Mouse (Mus musculus): ENCODE results near the gene Micu1. TPM values are rescaled to one million over a fixed set of nuclear protein-coding genes. Genes with fewer than 3 reads are reported as not detected.

Gene Micu1
- polyA plus RNA-seq, 1 experiment from 2014 or later, result 72.3 TPM

- 79% methylated on average over 6 of the region's 6 CpGs for WGBS
- Histone ChIP-seq H3K9me3 (no peaks in the 10 kb centered on the region), H3K4me3 (replicated peaks) (no peak overlapping the region), H3K4me1 (peaks cover 6% of the 10 kb centered on the region), H3K27ac (no peak overlapping the region), H3K9ac (no peak overlapping the region), H3K4me2 (no peak overlapping the region), H3K36me3 (replicated peaks) (no peaks in the 10 kb centered on the region), H3K27me3 (no peaks in the 10 kb centered on the region)
- ATAC-seq (ENCODE audit: low FRiP score), result no peak
Observed at GRCm38 (mm10) chr10:59846416-59846815, 144.1 kb downstream of the Micu1 start.

- no peak overlapping the region for H3K4me3 ChIP-seq (replicated peaks)
- H3K4me2 ChIP-seq, result no peak overlapping the region
- H3K9me3 ChIP-seq, result no peaks in the 10 kb centered on the region
- 82% methylated on average over 11 of the region's 11 CpGs for WGBS
- no peaks in the 10 kb centered on the region for H3K36me3 ChIP-seq (replicated peaks)
- H3K9ac ChIP-seq, result no peak overlapping the region
- ATAC-seq (ENCODE audit: low FRiP score), result no peak
- no peak overlapping the region for H3K27ac ChIP-seq
- no peaks in the 10 kb centered on the region for H3K27me3 ChIP-seq
- H3K4me1 ChIP-seq, result peaks cover 6% of the 10 kb centered on the region
Observed at GRCm38 (mm10) chr10:59848079-59848877, 146.0 kb downstream of the Micu1 start.

GRCm38 (mm10) chr10:59848953-59849352 is 146.7 kb downstream of the Micu1 start:
- Histone ChIP-seq H3K9ac (no peak overlapping the region), H3K36me3 (replicated peaks) (no peaks in the 10 kb centered on the region), H3K4me2 (no peak overlapping the region), H3K9me3 (no peaks in the 10 kb centered on the region), H3K27ac (no peak overlapping the region), H3K4me3 (replicated peaks) (no peak overlapping the region), H3K4me1 (peaks cover 6% of the 10 kb centered on the region), H3K27me3 (no peaks in the 10 kb centered on the region)
- WGBS, result 65% methylated on average over 9 of the region's 9 CpGs
- no peak for ATAC-seq (ENCODE audit: low FRiP score)

GRCm38 (mm10) chr10:59849371-59849770 is 147.1 kb downstream of the Micu1 start:
- Histone ChIP-seq H3K4me2 (no peak overlapping the region), H3K4me3 (replicated peaks) (no peak overlapping the region), H3K4me1 (peaks cover 6% of the 10 kb centered on the region), H3K9me3 (no peaks in the 10 kb centered on the region), H3K9ac (no peak overlapping the region), H3K27me3 (no peaks in the 10 kb centered on the region), H3K27ac (no peak overlapping the region), H3K36me3 (replicated peaks) (no peaks in the 10 kb centered on the region)
- WGBS, result 90% methylated on average over 7 of the region's 7 CpGs
- ATAC-seq (ENCODE audit: low FRiP score), result no peak

- no peak overlapping the region for H3K4me2 ChIP-seq
- no peak overlapping the region for H3K4me3 ChIP-seq (replicated peaks)
- H3K4me1 ChIP-seq, result no peaks in the 10 kb centered on the region
- H3K27ac ChIP-seq, result no peak overlapping the region
- no peaks in the 10 kb centered on the region for H3K27me3 ChIP-seq
- no peaks in the 10 kb centered on the region for H3K9me3 ChIP-seq
- no peaks in the 10 kb centered on the region for H3K36me3 ChIP-seq (replicated peaks)
- 90% methylated on average over 5 of the region's 5 CpGs for whole genome bisulfite sequencing
- H3K9ac ChIP-seq, result no peak overlapping the region
- no peak for ATAC-seq (ENCODE audit: low FRiP score)
Observed at GRCm38 (mm10) chr10:59857157-59857556, 154.9 kb downstream of the Micu1 start.

GRCm38 (mm10) chr10:59860684-59861083 is 158.4 kb downstream of the Micu1 start:
- Histone ChIP-seq H3K4me2 (no peak overlapping the region), H3K27ac (no peak overlapping the region), H3K4me3 (replicated peaks) (no peak overlapping the region), H3K4me1 (peaks cover 13% of the 10 kb centered on the region; the same call in 1 of the 2 replicates), H3K9me3 (no peaks in the 10 kb centered on the region), H3K27me3 (no peaks in the 10 kb centered on the region), H3K9ac (no peak overlapping the region), H3K36me3 (replicated peaks) (peaks cover 5% of the 10 kb centered on the region; the same call in 1 of the 2 replicates)
- no peak for ATAC-seq (ENCODE audit: low FRiP score)
- WGBS, result 90% methylated on average over 9 of the region's 9 CpGs

- no peak for ATAC-seq (ENCODE audit: low FRiP score)
- no peaks in the 10 kb centered on the region for H3K9me3 ChIP-seq
- H3K4me2 ChIP-seq, result no peak overlapping the region
- 94% methylated on average over 10 of the region's 10 CpGs for WGBS
- H3K27me3 ChIP-seq, result no peaks in the 10 kb centered on the region
- no peak overlapping the region for H3K4me3 ChIP-seq (replicated peaks)
- H3K4me1 ChIP-seq, result peaks cover 13% of the 10 kb centered on the region; the same call in 1 of the 2 replicates
- no peak overlapping the region for H3K27ac ChIP-seq
- peaks cover 5% of the 10 kb centered on the region; the same call in 1 of the 2 replicates for H3K36me3 ChIP-seq (replicated peaks)
- H3K9ac ChIP-seq, result no peak overlapping the region
Observed at GRCm38 (mm10) chr10:59861201-59861600, 158.9 kb downstream of the Micu1 start.

GRCm38 (mm10) chr10:59862816-59863440 is 160.7 kb downstream of the Micu1 start:
- Histone ChIP-seq H3K9me3 (no peaks in the 10 kb centered on the region), H3K4me3 (replicated peaks) (no peak overlapping the region), H3K4me2 (no peak overlapping the region), H3K4me1 (peaks cover 13% of the 10 kb centered on the region; the same call in 1 of the 2 replicates), H3K27me3 (no peaks in the 10 kb centered on the region), H3K9ac (no peak overlapping the region), H3K27ac (no peak overlapping the region), H3K36me3 (replicated peaks) (peaks cover 5% of the 10 kb centered on the region; the same call in 1 of the 2 replicates)
- WGBS, result 90% methylated on average over 6 of the region's 6 CpGs
- no peak for ATAC-seq (ENCODE audit: low FRiP score)

GRCm38 (mm10) chr10:59863620-59864019 is 161.3 kb downstream of the Micu1 start:
- Histone ChIP-seq H3K27me3 (no peaks in the 10 kb centered on the region), H3K9ac (no peak overlapping the region), H3K27ac (no peak overlapping the region), H3K4me2 (no peak overlapping the region), H3K4me1 (peaks cover 13% of the 10 kb centered on the region; the same call in 1 of the 2 replicates), H3K9me3 (no peaks in the 10 kb centered on the region), H3K4me3 (replicated peaks) (no peak overlapping the region), H3K36me3 (replicated peaks) (peaks cover 5% of the 10 kb centered on the region; the same call in 1 of the 2 replicates)
- WGBS, result 69% methylated on average over 4 of the region's 4 CpGs
- ATAC-seq (ENCODE audit: low FRiP score), result no peak

GRCm38 (mm10) chr10:59864232-59864875 is 162.1 kb downstream of the Micu1 start:
- Histone ChIP-seq H3K4me3 (replicated peaks) (no peak overlapping the region), H3K4me1 (peaks cover 13% of the 10 kb centered on the region; the same call in 1 of the 2 replicates), H3K9me3 (no peaks in the 10 kb centered on the region), H3K9ac (no peak overlapping the region), H3K27ac (no peak overlapping the region), H3K27me3 (no peaks in the 10 kb centered on the region), H3K4me2 (no peak overlapping the region), H3K36me3 (replicated peaks) (peaks cover 5% of the 10 kb centered on the region; the same call in 1 of the 2 replicates)
- 0 out of 2 replicates have a peak, but pooled peaks have one; percentile 44 for ATAC-seq (ENCODE audit: low FRiP score)
- 83% methylated on average over 19 of the region's 19 CpGs for WGBS

GRCm38 (mm10) chr10:59864884-59865726 is 162.8 kb downstream of the Micu1 start:
- no peak overlapping the region for H3K9ac ChIP-seq
- 38% methylated on average over 13 of the region's 13 CpGs for WGBS
- peak; percentile 75; the same call in 1 of the 2 replicates for ATAC-seq (ENCODE audit: low FRiP score)

More at GRCm38 (mm10) chr10:59864884-59865726, 162.8 kb downstream of the Micu1 start:
- peaks cover 13% of the 10 kb centered on the region; the same call in 1 of the 2 replicates for H3K4me1 ChIP-seq
- peaks cover 5% of the 10 kb centered on the region; the same call in 1 of the 2 replicates for H3K36me3 ChIP-seq (replicated peaks)
- no peak overlapping the region for H3K4me3 ChIP-seq (replicated peaks)
- no peaks in the 10 kb centered on the region for H3K9me3 ChIP-seq
- H3K27me3 ChIP-seq, result no peaks in the 10 kb centered on the region
- H3K27ac ChIP-seq, result no peak overlapping the region
- H3K4me2 ChIP-seq, result no peak overlapping the region
